Mouse (Mus musculus) kidney, postnatal 14 days (tissue): ENCODE results near the gene Ear10.
"Not testable (repeated sequence)": the region's sequence is repeated elsewhere in the genome, so short reads cannot be mapped to it uniquely, and the experiment has no call there.

Source experiments
- DNase-seq: peaks from one replicate; pipeline ENCODE4 v3.0.0; 2022; ENCODE audit warnings: mixed read lengths

Gene Ear10

DNA sequence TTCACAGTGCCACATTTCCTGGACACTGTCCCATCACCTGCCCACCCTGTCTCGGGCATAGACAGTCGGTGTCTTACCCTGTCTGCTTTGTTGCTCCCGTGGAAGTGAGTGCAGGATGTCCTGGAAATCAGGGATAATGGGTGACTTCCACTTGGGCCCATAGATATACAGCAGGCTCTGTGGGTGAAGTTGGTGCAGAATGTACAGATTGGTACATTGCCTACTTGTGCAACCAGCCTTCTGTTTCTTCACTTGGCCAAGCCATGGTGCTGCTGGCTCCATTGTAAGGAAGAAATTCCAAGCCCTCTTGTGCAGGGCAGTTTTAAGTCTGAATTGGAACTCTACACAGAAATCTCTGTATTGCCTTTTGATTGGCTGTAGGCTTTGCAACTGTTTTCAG, at the start of gene Ear10:
Ear10 (minus strand) TSS at position 101 of the 400 bp plus-strand sequence.
- not testable (repeated sequence) for DNase-seq

DNA sequence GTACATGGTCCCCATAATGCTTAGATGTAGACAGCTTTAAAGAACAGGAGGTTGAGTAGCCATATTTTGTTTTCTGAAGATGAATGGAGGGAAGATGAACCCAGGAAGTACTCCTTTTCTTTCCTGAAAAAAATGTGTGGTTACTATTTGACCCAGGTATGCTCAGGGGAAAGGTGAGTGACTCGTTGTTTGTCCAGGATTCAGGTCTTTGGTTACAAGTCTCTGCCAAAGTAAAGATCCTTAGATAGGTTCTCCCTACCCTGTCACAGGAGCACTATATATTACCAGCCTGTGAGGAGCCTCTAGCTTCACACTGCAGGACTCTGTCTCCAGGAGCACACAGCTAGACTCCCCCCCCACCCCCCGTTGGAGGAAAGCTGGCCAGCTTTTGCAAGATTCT, 33.4 kb upstream of the Ear10 start, which contains the start of gene Ang5:
Ang5 (plus strand) TSS at position 301 of the 400 bp plus-strand sequence.
- DNase-seq: not testable (repeated sequence)

DNA sequence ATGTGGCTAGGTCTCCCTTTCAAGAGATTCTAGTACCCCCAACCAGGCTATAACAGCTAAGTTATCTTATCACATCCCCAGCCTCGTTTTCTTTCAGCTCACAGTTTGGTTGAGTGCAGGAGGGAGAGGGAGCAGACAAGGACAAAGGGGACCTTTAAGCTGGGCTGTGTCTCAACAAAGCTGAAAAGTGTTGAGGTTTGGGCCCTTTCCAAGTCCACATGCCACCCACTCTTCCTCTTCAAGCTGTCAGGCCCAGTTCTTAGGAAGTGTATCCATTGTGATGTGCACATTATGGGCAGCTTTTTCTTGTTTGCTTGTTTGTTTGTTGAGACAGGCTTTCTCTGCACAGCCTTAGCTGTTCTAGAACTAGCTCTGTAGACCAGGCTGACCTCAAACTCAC, 31.7 kb upstream of the Ear10 start:
- DNase-seq: not testable (repeated sequence)

DNA sequence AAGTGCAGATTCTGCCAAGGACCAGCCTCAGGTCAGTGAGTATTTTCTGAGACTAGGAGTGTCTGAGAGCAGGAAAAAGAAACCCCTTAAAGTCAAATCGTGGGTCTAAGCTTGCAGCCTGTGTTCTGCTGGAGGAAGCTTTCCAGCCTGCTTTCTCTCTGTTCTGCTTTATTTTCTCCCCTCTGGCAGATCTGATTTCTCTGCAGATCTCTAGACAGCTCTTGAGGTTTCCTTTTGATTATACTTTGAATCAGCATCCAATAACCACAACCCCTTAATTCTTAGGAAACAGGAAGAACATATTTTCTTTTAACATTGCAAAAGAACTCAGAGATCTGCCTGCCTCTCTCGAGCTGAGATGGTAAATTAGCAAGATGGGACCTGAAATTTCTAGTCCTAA, 30.0 kb upstream of the Ear10 start:
- not testable (repeated sequence) for DNase-seq

DNA sequence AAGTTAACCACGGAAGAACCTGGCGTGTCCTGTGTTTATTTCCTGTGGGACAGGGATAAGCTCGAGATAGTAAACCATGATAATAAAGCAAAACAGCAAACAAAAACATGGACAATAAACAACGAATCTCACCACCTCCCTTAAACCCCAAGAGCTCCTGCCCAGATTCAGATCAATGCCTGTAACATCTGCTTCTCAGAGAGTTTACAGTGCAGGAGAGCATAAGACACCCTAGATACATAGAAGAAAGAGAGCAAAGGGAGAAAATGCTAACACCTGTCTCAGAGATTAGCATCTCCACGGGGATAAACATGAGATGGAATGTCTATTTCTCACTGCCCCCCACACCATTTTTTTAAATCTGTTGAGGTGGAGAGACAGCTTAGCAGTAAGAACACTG, 10.0 kb upstream of the Ear10 start:
- not testable (repeated sequence) for DNase-seq

DNA sequence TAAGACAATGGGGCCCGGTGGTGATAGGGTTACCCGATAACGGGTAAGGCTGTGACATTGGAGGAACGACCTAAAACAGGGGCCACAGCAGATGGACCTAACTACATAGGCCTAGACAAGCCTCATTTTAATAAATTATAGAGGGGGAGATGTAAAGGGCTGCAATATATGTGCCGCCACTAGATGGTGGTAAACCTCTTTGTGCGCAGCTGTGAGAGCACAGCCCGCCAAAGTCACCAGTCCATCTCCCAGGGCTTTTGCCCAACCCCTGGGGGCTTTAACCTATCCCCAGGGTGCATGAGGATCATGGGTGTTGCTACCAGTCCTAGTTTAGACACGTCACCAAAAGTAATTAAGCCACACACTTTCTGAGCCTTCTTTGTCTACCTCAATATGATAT, 9.6 kb upstream of the Ear10 start:
- DNase-seq: peak; percentile 34

DNA sequence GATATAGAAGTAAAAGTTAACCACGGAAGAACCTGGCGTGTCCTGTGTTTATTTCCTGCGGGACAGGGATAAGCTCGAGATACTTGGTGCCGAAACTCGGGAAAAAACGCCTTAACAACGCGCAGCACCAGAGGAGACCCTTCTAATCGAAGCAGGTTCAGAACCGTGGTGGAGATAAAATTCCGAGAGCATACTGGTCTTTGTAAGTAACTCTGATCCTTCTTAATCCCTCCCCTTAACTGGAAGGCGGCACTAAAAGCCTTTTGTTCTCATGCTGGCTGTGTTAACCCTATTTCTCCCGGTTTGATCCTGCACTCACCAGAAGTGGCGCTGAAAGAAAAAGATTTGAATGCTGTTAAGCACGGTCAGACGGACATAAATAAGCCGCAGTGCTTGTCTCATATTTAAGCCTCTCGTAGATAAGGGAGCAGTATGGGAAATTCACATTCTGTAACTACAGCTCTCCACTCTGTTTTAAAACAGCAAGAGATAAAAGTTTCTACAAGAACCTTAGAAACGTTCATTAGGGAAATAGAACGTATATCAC, 2.1 kb upstream of the Ear10 start:
- DNase-seq: not testable (repeated sequence)

DNA sequence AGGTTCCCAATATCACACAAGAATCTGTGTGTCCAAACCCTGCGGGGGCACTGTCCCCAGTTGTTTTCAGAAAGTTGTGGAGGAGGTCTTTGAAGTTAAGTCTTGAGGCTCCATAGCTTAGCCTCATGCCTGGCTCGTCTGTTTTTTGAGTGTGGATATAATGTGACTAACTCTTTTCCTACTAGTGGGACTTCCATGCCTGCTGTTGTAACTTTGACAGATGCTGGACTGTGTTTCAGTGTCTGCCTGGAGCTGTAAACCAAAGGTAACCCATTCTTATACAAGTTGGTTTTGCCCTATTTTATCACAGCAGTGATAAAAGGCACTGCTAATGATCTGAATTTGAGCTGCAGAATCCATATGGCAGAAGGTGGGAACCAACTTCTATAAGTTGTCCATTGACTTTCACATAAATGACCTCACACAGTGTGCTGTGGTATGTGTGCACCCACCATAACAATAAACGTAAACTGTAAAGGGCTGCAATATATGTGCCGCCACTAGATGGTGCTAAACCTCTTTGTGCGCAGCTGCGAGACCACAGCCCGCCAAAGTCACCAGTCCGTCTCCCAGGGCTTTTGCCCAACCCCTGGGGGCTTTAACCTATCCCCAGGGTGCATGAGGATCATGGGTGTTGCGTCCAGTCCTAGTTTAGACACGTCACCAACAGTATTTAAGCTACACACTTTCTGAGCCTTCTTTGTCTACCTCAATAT, 1.5 kb upstream of the Ear10 start, which contains the start of gene Gm8113:
Gm8113 (plus strand) TSS at position 703 of the 716 bp plus-strand sequence.
- DNase-seq: peak; percentile 66

DNA sequence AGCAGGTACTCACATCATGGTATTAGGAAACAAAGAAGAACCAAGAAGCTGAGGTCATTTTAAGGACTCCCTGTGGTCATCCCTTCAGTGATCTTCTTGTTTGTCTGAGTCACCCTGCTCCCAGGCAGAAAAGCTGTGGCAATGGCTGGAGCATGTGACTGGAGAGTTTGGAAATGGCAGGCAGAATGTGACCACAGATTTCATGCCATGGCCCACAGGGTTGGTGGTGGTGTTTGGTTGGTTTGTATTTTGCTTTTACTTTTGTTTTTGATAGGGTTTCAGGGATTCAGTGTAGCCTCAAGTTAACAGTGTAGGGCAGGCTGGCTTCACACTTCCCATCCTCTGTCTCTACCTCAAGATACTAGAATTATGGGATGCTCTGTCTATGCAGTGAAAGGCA, 5.1 kb downstream of the Ear10 start:
- DNase-seq: not testable (repeated sequence)

DNA sequence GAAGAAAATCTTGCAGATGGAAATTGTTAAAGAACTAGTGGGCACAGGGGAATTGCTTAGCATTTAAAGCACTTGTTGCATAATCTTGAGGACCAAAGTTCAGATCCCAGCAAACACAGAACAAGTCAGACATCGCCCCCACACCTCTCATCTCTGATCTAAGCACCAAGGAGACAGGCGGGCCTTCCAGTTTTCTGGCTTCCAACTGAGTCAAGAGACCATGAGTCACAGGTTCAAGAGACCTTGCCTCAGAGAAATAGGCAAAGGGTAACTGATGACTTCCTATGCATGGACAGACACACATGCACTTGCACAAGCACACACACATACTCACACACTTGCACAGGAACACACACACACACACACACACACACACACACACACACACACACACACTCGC, 24.8 kb downstream of the Ear10 start:
- DNase-seq: not testable (repeated sequence)

DNA sequence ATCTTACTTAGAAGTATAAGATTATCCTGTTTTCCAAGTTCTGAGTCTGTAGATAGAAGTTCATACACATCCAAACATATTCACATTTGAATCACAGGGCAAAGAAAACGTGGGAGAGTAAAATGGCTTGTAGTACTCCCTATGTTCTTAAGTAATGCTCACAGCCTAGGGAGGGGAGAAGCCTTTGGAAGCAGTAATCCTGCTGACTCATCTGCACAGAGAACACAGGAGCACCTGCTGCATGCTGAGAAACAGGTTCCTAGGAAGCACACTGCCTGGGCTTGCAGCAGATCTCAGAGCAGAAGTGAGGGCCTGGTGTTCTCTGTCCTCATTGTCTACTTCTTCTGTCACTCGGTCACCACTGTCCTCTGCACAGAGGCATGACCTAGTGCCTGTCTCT, 28.0 kb downstream of the Ear10 start:
- not testable (repeated sequence) for DNase-seq

DNA sequence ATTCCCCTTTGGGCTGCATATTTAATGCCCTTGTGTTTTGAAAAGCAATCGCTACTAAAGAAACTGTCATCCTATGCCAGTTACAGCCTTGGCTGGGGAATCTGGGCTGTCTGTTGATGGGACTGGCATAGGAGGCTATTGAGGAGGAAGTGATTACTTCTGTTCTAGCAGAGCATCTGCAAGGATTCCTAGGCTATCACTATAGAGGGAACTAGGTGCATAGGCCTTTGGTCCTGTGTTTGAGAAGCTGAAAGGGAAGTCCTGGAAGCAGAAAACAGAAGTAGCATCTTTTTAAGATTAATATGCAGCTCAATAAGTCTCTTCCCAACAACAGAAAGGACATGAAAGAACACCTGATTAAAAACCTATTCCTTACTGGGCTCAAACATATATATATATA, 32.1 kb downstream of the Ear10 start:
- DNase-seq: not testable (repeated sequence)

DNA sequence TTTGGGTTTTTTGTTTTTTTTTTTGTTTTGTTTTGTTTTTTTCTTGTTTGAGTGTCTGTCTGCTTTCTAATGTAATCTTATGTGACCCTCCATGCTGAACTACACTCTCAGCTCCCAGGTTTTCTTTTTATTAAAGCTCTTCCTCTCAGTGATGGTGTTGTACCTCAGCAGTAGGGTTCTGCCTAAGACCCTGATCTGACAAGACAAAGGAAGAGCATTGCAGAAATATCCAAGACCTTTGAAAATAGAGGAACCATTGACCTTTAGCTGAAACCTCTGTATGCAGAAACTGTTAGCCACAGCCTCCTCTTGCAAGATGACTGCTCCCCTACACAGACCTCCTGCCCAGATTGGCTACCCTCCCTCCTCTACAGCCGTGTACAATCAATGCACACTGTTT, 37.1 kb downstream of the Ear10 start:
- DNase-seq: not testable (repeated sequence)

DNA sequence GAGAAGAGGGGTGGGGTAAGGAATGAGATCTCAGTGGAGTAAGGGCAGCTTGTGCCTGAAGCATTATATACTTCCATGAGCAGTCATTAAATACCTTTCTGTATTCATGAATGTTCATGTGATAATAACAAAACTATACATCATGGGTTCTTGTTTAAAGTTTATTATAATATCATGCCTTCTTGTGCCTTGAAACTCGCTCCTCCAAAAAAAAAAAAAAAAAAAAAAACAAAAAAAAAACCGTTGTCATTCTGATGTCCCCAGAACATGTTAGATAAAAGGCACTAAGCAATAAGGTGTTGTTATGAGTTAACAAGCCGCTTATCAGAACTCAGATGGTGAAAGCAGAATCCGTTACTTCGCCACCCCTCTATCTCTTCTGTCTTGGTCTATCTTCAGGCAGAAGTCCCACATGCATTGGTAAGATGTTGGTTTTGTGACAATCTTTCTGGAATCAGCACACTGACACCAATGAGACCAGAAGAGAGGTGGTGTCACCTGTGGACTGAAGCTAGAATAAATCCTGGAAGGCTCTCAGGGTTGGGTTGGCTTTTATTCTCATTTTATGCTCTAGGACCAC, 43.3 kb downstream of the Ear10 start:
- not testable (repeated sequence) for DNase-seq

DNA sequence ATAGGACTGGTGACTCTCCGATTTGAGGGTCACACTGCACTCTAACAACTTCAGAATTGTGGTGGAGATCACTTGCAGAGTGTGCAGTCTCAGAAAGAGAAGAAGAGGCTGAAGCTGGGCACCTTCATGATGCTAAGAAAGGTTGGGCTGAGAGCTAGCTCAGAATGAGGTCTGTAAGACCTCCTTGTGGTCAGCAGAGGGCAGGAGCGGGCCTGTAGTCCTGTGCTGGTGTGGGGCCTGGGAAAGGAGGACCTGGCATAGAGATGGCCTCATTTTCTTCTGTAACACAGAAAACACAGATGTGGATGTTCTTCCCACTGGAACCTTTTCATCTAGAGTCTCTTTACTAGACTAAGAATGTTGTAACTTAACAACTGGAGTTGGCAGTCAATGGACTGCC, 45.6 kb downstream of the Ear10 start:
- not testable (repeated sequence) for DNase-seq

DNA sequence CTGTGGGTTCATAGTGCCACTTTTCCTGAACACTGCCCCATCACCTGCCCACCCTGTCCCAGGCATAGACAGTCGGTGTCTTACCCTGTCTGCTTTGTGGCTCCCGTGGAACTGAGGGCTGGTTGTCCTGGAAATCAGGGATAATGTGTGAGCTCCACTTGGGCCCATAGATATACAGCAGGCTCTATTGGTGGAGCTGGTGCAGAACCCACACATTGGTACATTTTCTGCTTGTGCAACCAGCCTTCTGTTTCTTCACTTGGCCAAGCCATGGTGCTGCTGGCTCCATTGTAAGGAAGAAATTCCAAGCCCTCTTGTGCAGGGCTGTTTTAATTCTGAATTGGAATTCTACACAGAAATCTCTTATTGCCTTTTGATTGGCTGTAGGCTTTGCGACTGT, 47.9 kb downstream of the Ear10 start, which contains the start of gene Ear1:
Ear1 (minus strand) TSS at position 101 of the 400 bp plus-strand sequence.
- not testable (repeated sequence) for DNase-seq

DNA sequence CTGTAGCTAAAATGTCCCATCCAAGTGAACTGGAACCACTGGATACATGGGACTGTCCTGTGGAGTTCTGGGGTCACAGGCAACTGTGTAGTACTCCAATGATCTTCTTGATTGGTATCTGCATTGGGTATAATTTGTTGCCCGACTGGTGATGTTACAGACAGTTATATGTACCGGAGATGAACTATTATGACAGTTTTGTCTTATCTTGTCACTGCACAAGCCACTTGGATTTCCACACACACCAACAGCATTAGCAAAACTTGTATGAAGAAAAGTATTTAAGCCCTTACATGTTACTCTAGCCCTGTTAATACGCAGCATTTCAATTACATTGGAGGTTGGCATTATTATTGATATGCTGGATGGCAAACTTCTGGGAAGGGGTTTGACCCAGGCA, 48.5 kb downstream of the Ear10 start:
- DNase-seq: not testable (repeated sequence)
